ENCODE assay signal across 9 mouse cellular contexts in the genomic region with DNA sequence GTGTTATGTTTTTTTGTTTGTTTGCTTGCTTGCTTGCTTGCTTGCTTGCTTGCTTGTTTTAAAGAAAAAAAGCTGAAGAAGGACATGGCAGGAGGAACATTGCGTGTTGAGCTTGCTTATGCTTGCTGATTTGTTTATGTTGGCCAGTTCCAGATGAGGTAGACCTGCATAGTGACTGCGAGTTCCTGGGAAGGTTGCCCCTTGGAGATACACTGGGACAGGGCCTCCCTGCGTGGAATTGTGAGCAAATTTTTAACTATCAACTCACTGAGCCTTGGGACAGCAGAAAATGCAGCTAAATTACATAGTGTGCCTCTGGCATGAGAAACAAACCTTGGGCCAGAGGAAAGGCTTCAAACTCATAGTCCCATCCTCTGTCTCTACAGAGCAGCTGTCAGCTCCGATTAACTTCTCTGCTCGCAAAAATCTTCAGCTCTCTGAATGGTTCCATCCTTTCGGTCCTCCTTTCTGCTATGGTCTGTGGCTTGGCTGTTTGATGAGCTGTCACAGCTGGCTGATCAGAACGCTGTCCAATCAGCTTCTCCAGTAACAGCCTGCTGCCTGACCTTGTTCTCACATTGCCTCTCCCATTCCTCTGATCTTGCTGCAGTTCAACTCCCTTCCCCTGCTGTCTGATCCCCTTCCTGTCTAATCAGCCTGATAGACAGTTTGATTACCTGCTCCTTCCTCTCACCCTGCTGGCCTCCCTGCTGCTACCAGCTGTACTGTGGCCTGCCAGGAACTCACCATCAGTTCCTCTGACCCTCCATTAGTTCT.
A peak's percentile ranks its signal among the peaks of the same experiment; 100 is the strongest.
DNase-seq lines count a peak whose midpoint lies in the region; ATAC-seq and TF ChIP-seq lines count a peak whose summit lies in the region.
"Had no signal": no experiment of that assay in that cellular context is flagged by ENCODE, and none has a peak within 500 bp of the region (broad histone marks: within the 10 kb centered on the region; RNA-seq: fewer than 3 reads in every experiment).

No protein-coding gene starts in this region.

- no peak overlapping the region for H3ac ChIP-seq in myocyte (ENCODE audit: control insufficient read depth, insufficient read length)

- no peaks in the 10 kb centered on the region for H3K4me1 ChIP-seq in kidney, adult 2 months (ENCODE audit: control insufficient read depth, insufficient read depth, low read length)
- peaks cover 18% of the 10 kb centered on the region for H3K4me1 ChIP-seq in embryonic facial prominence, embryonic 10.5 days
- H3K4me1 ChIP-seq in intestine, embryonic 16.5 days (ENCODE audit: control insufficient read depth, insufficient read depth, low read length) = no peaks in the 10 kb centered on the region

- no peak overlapping the region for H3K4me3 ChIP-seq in kidney, adult 2 months (ENCODE audit: insufficient read depth, low read depth, low read length)
- no peak overlapping the region for H3K4me3 ChIP-seq in embryonic facial prominence, embryonic 10.5 days
- H3K4me3 ChIP-seq in myocyte = no peak overlapping the region
- H3K4me3 ChIP-seq in intestine, embryonic 16.5 days (ENCODE audit: low read length) = no peak overlapping the region

- ATAC-seq in intestine, embryonic 16.5 days = no peak

- TF ChIP-seq CTCF in kidney, adult 2 months (conservative IDR thresholded peaks at IDR 0.05; ENCODE audit: insufficient read depth, insufficient read length, low read depth, low read length) = no peak

- TF ChIP-seq POLR2A in kidney, adult 2 months (IDR thresholded peaks at IDR 0.05; ENCODE audit: low read depth, low read length) = no peak
- peak; percentile 3 for TF ChIP-seq POLR2A in myocyte (IDR thresholded peaks at IDR 0.05; ENCODE audit: insufficient read length, low read depth)

- H3K27me3 ChIP-seq in kidney, adult 2 months (replicated peaks; ENCODE audit: control insufficient read depth, insufficient read depth, low read length) = no peaks in the 10 kb centered on the region
- H3K27me3 ChIP-seq in embryonic facial prominence, embryonic 10.5 days (replicated peaks; ENCODE audit: low read depth, poor library complexity, severe bottlenecking) = no peaks in the 10 kb centered on the region
- no peaks in the 10 kb centered on the region for H3K27me3 ChIP-seq in myocyte (ENCODE audit: control insufficient read depth, insufficient read depth, insufficient read length)
- no peaks in the 10 kb centered on the region for H3K27me3 ChIP-seq in intestine, embryonic 16.5 days (replicated peaks; ENCODE audit: control insufficient read depth, insufficient read depth, low read length)

- H3K79me2 ChIP-seq in myocyte (ENCODE audit: control insufficient read depth, insufficient read depth) = no peaks in the 10 kb centered on the region

- peak overlapping the region; percentile 76 for H3K4me2 ChIP-seq in myocyte (ENCODE audit: low read depth)
- no peak overlapping the region for H3K4me2 ChIP-seq in intestine, embryonic 16.5 days (ENCODE audit: low read depth, low read length)
- H3K4me2 ChIP-seq: liver, embryonic 11.5 days had no signal

- H3K36me3 ChIP-seq in kidney, adult 2 months (ENCODE audit: control insufficient read depth, insufficient read depth, low read length) = no peaks in the 10 kb centered on the region
- H3K36me3 ChIP-seq in embryonic facial prominence, embryonic 10.5 days (replicated peaks) = no peaks in the 10 kb centered on the region
- H3K36me3 ChIP-seq in myocyte (ENCODE audit: control insufficient read depth, insufficient read depth) = no peaks in the 10 kb centered on the region
- H3K36me3 ChIP-seq in intestine, embryonic 16.5 days (ENCODE audit: control insufficient read depth, insufficient read depth, low read length) = no peaks in the 10 kb centered on the region

- H3K27ac ChIP-seq in kidney, adult 2 months (ENCODE audit: insufficient read depth, low read depth, low read length) = no peak overlapping the region
- peak overlapping the region; percentile 57; the same call in 1 of the 2 replicates for H3K27ac ChIP-seq in embryonic facial prominence, embryonic 10.5 days (replicated peaks)
- H3K27ac ChIP-seq in intestine, embryonic 16.5 days (ENCODE audit: low read length) = no peak overlapping the region

- no peaks in the 10 kb centered on the region for H3K9me3 ChIP-seq in embryonic facial prominence, embryonic 10.5 days
- H3K9me3 ChIP-seq in intestine, embryonic 16.5 days (ENCODE audit: control insufficient read depth, low read length) = no peaks in the 10 kb centered on the region

- no peak overlapping the region for H3K9ac ChIP-seq in intestine, embryonic 16.5 days (ENCODE audit: low read depth, low read length)

- WGBS in kidney, adult 2 months = 5% methylated on average over 7 of the region's 7 CpGs
- WGBS in embryonic facial prominence, embryonic 10.5 days = 31% methylated on average over 7 of the region's 7 CpGs
- WGBS in intestine, embryonic 16.5 days = 30% methylated on average over 7 of the region's 7 CpGs

- DNase-seq in kidney, adult 2 months = peak; percentile 5
- DNase-seq in kidney, adult 18-20 months = no peak
- peak; percentile 72 for DNase-seq in embryonic facial prominence, embryonic 10.5 days (ENCODE audit: low spot score)
- peak; percentile 20 for DNase-seq in kidney, postnatal 14 days
- no peak for DNase-seq in layer of hippocampus, adult 9-11 months
- no peak for DNase-seq in left cerebral cortex, adult 9 months (ENCODE audit: low spot score in 2 of 2)

TF ChIP-seq in myocyte, 11 proteins besides CTCF, POLR2A, EP300 and RAD21:
- no peak for TF ChIP-seq SRF (IDR thresholded peaks at IDR 0.05; ENCODE audit: control insufficient read depth, insufficient read length, low read depth)
- TF ChIP-seq MYOD1 (IDR thresholded peaks at IDR 0.05; ENCODE audit: control insufficient read depth in 1 of 3, insufficient read length in 2 of 3, low read depth in 2 of 3) = peak; percentile 91 to 99 (median 98)
- peak; percentile 71 for TF ChIP-seq TCF12 (IDR thresholded peaks at IDR 0.05; ENCODE audit: insufficient read depth, poor library complexity, severe bottlenecking)
- no peak for TF ChIP-seq MAX (IDR thresholded peaks at IDR 0.05; ENCODE audit: low read depth)
- TF ChIP-seq USF1 (IDR thresholded peaks at IDR 0.05; ENCODE audit: low read depth) = no peak
- no peak for TF ChIP-seq REST (IDR thresholded peaks at IDR 0.05; ENCODE audit: insufficient read depth, insufficient read length)
- peak in 1 of 3 experiments; percentile 11 for TF ChIP-seq MYOG (IDR thresholded peaks at IDR 0.05; ENCODE audit: control insufficient read depth in 1 of 3, insufficient read depth in 1 of 3, insufficient read length in 2 of 3, low read depth in 2 of 3)
- TF ChIP-seq TCF3 (IDR thresholded peaks at IDR 0.05; ENCODE audit: insufficient read length, low read depth) = peak; percentile 65
- TF ChIP-seq E2F4 (IDR thresholded peaks at IDR 0.05; ENCODE audit: insufficient read depth) = no peak
TF ChIP-seq in myocyte: peak in this region for 4.

Comparison
In these comparisons a context has a peak if more than half of its experiments do, and no peak if none do; other contexts are left out.
1. DNase-seq: peak in kidney, adult 2 months (single experiment), embryonic facial prominence, embryonic 10.5 days (single experiment) and kidney, postnatal 14 days (single experiment); none in kidney, adult 18-20 months (single experiment), layer of hippocampus, adult 9-11 months (single experiment) and left cerebral cortex, adult 9 months (0 of 2).